Mouse (Mus musculus): ENCODE measurements at regions not wholly inside any gene's neighbourhood (a gene's known extent, or its start where the extent isn't known, plus 50 kb on each side); places are given as distances from the start of the nearest gene placed in this dataset.

DNA sequence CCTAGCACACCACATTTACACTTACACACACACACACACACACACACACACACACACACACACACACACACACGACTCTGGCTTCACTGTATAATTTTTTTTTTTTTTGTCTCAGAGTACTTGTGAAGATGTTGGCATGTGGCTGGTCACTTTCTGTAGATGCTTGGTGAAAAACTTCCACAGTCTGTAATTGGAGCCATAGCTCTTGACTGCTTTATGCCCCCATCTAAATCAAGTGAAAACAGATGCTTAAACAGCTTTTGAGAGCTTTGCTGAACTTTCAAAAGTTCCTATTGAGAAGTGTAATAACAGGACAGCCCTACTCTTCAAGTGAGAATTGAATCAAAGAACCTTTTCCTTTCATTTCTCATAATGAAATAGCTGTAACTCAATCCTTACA is 317.7 kb downstream of the Gm21750 start:
- no peak for DNase-seq

DNA sequence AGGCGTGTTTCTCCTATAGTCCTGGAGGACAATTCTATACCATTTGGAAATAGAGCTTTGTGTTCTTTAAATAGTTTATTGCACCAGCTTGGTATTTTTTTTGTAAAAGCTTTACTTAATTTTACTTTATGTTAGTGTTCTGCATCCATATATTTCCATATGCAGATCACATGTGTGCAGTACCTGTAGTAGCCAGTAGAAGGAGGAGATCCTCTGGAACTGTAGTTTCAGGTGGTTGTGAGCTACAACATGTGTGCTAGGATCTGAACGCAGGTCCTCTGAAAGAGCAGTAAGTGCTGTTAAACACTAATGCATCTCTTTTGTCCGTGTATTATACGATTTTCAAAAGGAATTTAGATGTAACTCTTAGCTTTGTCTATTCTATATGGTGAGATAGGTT is 335.2 kb downstream of the Gm21750 start:
- DNase-seq: no peak

DNA sequence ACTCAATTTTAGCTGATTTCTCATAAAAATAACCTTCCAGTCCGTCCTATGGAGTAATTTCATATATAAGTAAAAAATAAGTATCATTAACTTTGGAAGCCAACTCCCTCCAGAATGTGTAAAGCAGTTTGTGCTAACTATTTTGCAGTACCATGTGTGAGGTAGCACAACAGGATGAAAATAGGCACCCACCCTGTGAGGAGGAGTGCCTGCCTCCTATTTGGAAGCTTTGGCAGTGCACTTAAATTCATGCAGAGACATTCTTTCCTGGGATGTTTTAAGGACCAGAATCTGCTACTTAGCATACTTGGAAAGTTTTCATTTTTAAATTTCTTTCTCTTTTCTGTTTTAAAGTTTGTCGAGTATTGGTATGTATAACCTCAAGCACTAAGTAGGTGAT is 336.8 kb downstream of the Gm21750 start:
- DNase-seq: no peak

- no peak for DNase-seq
These were observed 338.4 kb downstream of the Gm21750 start for GRCm38 (mm10) chr14:73999409-73999909.

- peak; percentile 62 for DNase-seq
These were observed 345.9 kb downstream of the Gm21750 start for GRCm38 (mm10) chr14:74006911-74007310.

DNA sequence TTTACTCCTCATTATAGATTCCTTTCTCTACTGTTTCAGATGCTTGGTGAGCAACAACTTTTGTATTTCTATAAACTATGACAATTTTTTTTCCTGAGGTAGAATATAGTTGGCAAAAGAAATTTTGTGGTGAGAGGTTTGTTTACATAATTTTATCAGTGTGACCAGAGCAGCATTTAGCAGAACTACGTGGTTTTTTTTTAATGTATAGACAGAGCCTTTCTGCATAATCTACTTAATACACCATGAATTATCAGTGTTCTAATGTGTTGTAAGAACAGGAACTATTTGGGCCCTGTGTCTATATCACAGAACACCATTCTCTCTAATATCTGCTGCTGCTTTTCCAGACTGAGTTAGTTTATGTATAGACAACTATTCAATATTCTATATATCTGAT is 350.5 kb downstream of the Gm21750 start:
- DNase-seq: no peak

- DNase-seq: no peak
These were observed 358.4 kb downstream of the Gm21750 start for GRCm38 (mm10) chr14:74019421-74019820.

DNA sequence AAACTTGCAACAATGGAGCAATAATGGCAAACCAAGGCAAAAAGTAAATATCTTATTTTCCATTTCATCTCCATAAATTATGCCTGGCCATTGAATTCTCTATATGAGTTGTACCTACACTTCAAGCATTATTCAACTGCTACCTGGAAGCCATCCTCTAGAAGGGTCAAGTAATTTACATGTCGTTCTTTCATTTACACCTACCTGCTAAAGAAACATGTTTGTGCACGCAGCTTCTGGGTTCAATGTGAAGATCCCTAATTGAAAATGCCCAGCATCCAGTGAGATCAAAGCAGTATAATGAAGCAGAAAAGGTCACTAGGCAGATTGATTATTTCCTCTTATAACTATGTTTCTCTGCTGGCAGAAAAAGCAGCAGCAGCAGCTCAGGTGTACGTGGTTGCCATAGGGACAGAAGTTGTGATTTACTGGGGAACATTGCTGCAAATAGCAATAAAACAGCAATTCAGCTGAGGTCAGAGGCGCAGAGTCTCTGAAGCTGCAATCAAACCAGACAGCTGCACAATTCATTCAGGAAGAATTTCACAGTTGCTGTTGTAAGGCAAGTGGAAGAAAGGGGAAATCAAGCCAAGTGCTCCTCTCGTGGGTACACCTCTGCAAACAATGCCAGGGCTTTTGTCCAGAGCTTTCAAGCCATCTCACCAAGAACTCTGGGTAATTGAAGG is 386.1 kb downstream of the Gm21750 start:
- DNase-seq: peak; percentile 10

GRCm38 (mm10) chr14:74047695-74048280 is 386.8 kb downstream of the Gm21750 start:
- no peak for DNase-seq

- DNase-seq: no peak
These were observed 387.4 kb downstream of the Gm21750 start for GRCm38 (mm10) chr14:74048386-74048785.

DNA sequence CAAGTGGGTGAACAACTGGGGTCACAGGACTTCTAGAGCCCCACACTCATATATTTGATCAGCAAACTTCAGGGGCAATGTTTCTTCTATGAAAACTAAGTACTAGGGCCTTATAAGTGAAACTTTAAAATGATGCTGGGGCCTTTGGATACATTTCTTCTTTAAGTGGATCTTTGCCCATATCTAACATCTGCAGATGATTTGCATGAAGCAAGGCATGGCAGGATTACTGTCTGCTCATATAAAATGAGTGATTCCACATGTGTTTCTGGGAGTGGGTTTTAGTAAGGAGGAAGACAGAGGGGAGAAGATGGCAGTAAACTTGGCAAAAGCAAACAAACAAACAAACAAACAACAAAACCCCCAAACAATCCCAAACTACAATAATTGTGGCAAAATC is 405.0 kb downstream of the Gm21750 start:
- no peak for DNase-seq

DNA sequence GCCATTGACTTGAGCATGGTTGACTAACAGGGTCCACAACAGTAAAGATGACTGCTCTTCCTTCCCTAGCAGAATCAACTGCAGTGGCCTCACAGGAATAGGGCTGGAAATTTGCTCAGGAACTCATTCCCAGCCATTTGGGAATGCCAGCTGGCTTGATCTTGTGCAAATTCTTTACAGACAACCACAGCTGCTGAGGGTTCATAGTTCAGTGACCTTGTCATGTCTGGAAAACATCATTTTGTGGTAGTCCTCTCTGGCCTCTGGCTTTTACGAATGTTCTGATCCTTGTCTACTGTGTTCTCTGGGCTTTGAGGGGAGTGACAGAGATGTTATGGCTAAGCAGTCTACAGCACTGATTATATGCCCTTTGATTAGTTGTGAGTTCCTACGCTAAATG is 432.0 kb downstream of the Gm21750 start:
- no peak for DNase-seq

GRCm38 (mm10) chr14:74099696-74100095 is 438.7 kb downstream of the Gm21750 start:
- DNase-seq: peak; percentile 25

GRCm38 (mm10) chr14:74112603-74113002 is 451.6 kb downstream of the Gm21750 start:
- DNase-seq: no peak

DNA sequence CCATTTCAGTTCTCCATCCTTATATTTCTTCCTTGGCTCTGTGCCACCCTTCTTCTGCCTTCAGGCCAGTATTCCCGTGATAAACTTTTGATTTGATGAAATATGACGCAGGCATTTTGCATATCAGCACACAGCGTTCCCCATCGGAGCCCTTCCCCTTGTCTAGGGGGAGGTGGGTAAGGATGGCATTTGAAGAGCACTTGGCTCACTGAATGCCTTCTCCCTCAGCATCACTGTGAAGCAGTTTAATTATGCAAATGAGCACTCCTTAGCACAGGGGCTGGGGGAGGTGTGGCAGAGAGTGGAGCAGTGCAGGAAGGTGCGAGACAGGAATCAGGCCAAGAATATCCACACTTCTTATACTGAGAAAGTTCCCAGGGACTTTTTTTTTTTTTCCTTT is 452.1 kb downstream of the Gm21750 start:
- no peak for DNase-seq

- no peak for DNase-seq
These were observed 452.5 kb downstream of the Gm21750 start for GRCm38 (mm10) chr14:74113556-74113955.

GRCm38 (mm10) chr14:74117686-74118085 is 456.7 kb downstream of the Gm21750 start:
- no peak for DNase-seq

DNA sequence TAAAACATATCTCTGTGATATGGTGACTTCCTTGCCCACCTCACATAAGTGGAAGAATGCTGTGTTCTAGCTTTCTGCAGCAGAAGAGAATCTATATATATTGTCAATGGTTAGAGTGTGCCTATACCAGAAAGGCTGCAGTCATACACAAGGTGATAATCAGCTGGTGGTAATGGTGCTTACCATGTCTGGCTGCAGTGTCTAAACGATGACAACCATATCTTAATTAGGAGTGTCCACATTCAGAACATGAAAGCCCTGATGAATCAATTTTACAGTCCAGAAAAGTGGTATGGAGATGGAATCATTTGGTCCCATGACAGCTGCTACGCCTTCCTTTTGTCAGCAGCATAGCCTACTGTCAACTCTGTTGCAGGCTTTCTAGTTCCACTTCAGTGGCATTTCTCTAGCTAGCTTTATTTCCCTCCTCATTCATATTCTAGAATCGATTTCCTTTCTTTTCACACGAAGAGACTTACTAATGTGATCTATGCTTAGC is 484.2 kb downstream of the Gm21750 start:
- DNase-seq: no peak

GRCm38 (mm10) chr14:74166221-74166620 is 474.4 kb upstream of the Htr2a start:
- no peak for DNase-seq

GRCm38 (mm10) chr14:74169131-74169875 is 471.3 kb upstream of the Htr2a start:
- peak; percentile 26 for DNase-seq

DNA sequence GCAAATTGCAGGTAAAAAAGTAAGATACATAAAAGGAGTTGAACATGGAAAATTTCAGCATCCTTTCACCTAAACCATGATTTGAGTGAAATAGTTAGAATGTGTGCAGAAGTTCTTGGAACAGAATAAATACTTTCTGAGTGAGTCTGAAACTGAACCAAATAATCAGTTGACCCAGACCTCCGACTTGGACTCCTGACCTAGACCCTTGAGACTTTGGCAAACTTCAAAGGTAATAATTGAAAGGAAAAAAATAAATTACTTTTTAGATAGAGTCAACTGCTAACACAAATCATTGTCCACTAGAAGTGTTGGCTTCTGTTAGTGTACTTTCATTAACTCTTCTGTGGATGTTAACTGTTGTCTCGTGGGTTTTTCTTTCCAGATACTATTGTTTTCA is 460.6 kb upstream of the Htr2a start:
- no peak for DNase-seq

DNA sequence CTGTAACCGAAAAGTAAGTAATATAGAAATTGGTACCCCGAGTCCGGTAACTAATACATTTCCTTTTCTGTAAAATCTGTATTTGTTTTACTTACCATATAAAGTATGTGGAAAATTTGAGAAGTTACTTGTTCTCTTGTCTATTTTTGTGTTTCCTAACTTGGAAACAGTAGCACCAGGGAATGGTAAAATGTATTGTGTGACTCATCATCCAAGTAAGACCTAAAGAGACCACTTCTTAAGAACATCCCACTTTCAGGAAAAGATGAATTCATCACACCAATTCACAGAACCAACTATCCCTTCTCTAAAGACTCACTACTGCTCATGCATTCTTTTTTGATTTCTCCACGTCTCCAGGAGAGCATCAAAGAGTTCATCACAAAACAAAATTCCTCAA is 457.6 kb upstream of the Htr2a start:
- no peak for DNase-seq

- no peak for DNase-seq
These were observed 438.9 kb upstream of the Htr2a start for GRCm38 (mm10) chr14:74201710-74202109.
